Mouse (Mus musculus) embryonic facial prominence, embryonic 14.5 days (tissue): ENCODE results near the gene Tmem126a. TPM values are rescaled to one million over a fixed set of nuclear protein-coding genes. Genes with fewer than 3 reads are reported as not detected.

ENCODE experiments used
- ATAC-seq: fragments of 200-750 bp; cut with Nextera tagmentation; 2 replicates; pipeline ENCODE4 v1.8.0; 2017; ENCODE audit warnings: low read depth, moderate number of reproducible peaks, moderate TSS enrichment
- DNase-seq: peaks from one replicate; pipeline ENCODE4 v3.0.0-alpha.2; 2015; ENCODE audit warnings: low spot score
- H3K27ac ChIP-seq: fragments of 300-500 bp; sonication (generic); replicated peaks from 2 replicates; pipeline ENCODE4 v1.5.1; 2014; ENCODE audit warnings: low read depth, mild to moderate bottlenecking, low read length, moderate library complexity
- H3K27me3 ChIP-seq: fragments of 300-500 bp; sonication (generic); replicated peaks from 2 replicates; pipeline ENCODE4 v1.6.1; 2014; ENCODE audit warnings: low read length; ENCODE audit not compliant: control insufficient read depth, insufficient read depth
- H3K36me3 ChIP-seq: fragments of 300-500 bp; sonication (generic); 2 replicates; pipeline ENCODE4 v1.6.1; 2014; ENCODE audit warnings: low read length, mixed read lengths; ENCODE audit not compliant: control insufficient read depth, insufficient read depth
- H3K4me1 ChIP-seq: fragments of 300-500 bp; sonication (generic); 2 replicates; pipeline ENCODE4 v1.6.1; 2014; ENCODE audit warnings: antibody characterized with exemption, low read length; ENCODE audit not compliant: control insufficient read depth, insufficient read depth
- H3K4me2 ChIP-seq: fragments of 300-500 bp; sonication (generic); 2 replicates; pipeline ENCODE4 v1.6.1; 2014; ENCODE audit warnings: low read depth, mild to moderate bottlenecking, low read length, moderate library complexity, mixed read lengths
- H3K4me3 ChIP-seq: fragments of 300-500 bp; sonication (generic); 2 replicates; pipeline ENCODE4 v1.5.1; 2014; ENCODE audit warnings: low read depth, mild to moderate bottlenecking, low read length
- H3K9ac ChIP-seq: fragments of 300-500 bp; sonication (generic); 2 replicates; pipeline ENCODE4 v1.6.1; 2014; ENCODE audit warnings: low read depth, mild to moderate bottlenecking, low read length, moderate library complexity, mixed read lengths
- H3K9me3 ChIP-seq: fragments of 300-500 bp; sonication (generic); 2 replicates; pipeline ENCODE4 v1.6.1; 2016; ENCODE audit warnings: low read length; ENCODE audit not compliant: control insufficient read depth
- WGBS: fragments of 180-500 bp; shearing (Covaris S2); extraction: QIAGEN DNeasy Blood & Tissue Kit; methylation state at CpG from one replicate; pipeline ENCODE4 v1.1.7; 2014; 5-methylcytosine and 5-hydroxymethylcytosine counted together
- polyA plus RNA-seq: library from polyadenylated mRNA; unstranded; fragments of >200 nt; fragmentation: Nextera tagmentation; extraction: Ambion mirVana; gene quantifications from 2 replicates; pipeline ENCODE4 v1.2.1, GENCODE M21; 2014

Gene Tmem126a
- polyA plus RNA-seq: 94.1 and 97.9 TPM in 2 replicates

- DNase-seq (peak; percentile 95), ATAC-seq (peak; percentile 96)
- peaks cover 19% of the 10 kb centered on the region for H3K36me3 ChIP-seq
- H3K9ac ChIP-seq: peak within 1 kb of the TSS; percentile 84
- H3K27ac ChIP-seq: peak within 1 kb of the TSS; percentile 91
- peak within 1 kb of the TSS; percentile 79 for H3K4me3 ChIP-seq
- H3K9me3 ChIP-seq: no peaks in the 10 kb centered on the region
- WGBS: under 1% methylated on average over 36 of the region's 41 CpGs
- no peaks in the 10 kb centered on the region for H3K4me1 ChIP-seq
- H3K27me3 ChIP-seq: no peaks in the 10 kb centered on the region
- peak within 1 kb of the TSS; percentile 61 for H3K4me2 ChIP-seq
Measured at GRCm38 (mm10) chr7:90456845-90457468, at the start of gene Tmem126a. Tmem126a (minus strand) TSS chr7:90457229.

DNA sequence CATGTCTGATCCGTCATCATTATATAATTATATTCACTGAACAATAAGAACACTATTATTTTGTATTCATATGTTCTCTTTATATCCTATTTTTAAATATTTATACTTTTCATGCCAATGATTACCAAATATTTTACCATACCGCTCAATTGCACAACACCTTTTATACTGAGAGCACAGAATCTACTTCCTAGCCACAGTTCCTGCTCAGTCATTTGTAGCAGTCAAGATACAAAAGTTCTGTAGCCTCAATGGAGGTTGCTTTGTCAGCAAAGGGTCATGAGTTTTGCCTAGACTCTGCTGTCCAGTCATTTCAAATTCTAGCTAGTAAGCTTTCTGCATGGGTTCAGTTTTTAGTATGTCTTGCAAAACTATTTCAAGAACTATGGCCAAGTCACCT lies 25.6 kb upstream of the Tmem126a start:
- DNase-seq: no peak
- 89% methylated on average over 2 of the region's 2 CpGs for WGBS

GRCm38 (mm10) chr7:90476313-90477245 lies 19.6 kb upstream of the Tmem126a start, which contains the start of gene Dlg2:
Dlg2 (plus strand) TSS chr7:90476672.
- H3K27ac ChIP-seq: peak within 1 kb of the TSS; percentile 52; the same call in 1 of the 2 replicates
- H3K4me2 ChIP-seq: peak within 1 kb of the TSS; percentile 91
- no peaks in the 10 kb centered on the region for H3K36me3 ChIP-seq
- no peaks in the 10 kb centered on the region for H3K9me3 ChIP-seq
- ATAC-seq: no peak; the same call in 1 of the 2 replicates
- peak within 1 kb of the TSS; percentile 64 for H3K4me3 ChIP-seq
- WGBS: under 1% methylated on average over 28 of the region's 32 CpGs
- H3K9ac ChIP-seq: peak within 1 kb of the TSS; percentile 69
- peaks cover 9% of the 10 kb centered on the region for H3K4me1 ChIP-seq
- H3K27me3 ChIP-seq: peaks cover 7% of the 10 kb centered on the region; the same call in 1 of the 2 replicates
- DNase-seq: peak; percentile 14

More for the DNA sequence above, 25.6 kb upstream of the Tmem126a start:
- no peaks in the 10 kb centered on the region for H3K9me3 ChIP-seq
- H3K4me2 ChIP-seq: no peak overlapping the region
- H3K27ac ChIP-seq: no peak overlapping the region
- H3K36me3 ChIP-seq: no peaks in the 10 kb centered on the region
- no peak for ATAC-seq
- no peak overlapping the region for H3K4me3 ChIP-seq
- 0 out of 2 replicates have a peak, but pooled peaks cover 2% of the 10 kb centered on the region for H3K27me3 ChIP-seq
- no peak overlapping the region for H3K9ac ChIP-seq
- no peaks in the 10 kb centered on the region for H3K4me1 ChIP-seq

- ATAC-seq: peak; percentile 100
- H3K4me2 ChIP-seq: peak within 1 kb of the TSS; percentile 91
- peak within 1 kb of the TSS; percentile 69 for H3K9ac ChIP-seq
- H3K27me3 ChIP-seq: peaks cover 7% of the 10 kb centered on the region; the same call in 1 of the 2 replicates
- H3K36me3 ChIP-seq: no peaks in the 10 kb centered on the region
- under 1% methylated on average over 28 of the region's 36 CpGs for WGBS
- no peaks in the 10 kb centered on the region for H3K9me3 ChIP-seq
- H3K27ac ChIP-seq: peak within 1 kb of the TSS; percentile 52; the same call in 1 of the 2 replicates
- peak within 1 kb of the TSS; percentile 64 for H3K4me3 ChIP-seq
- peak; percentile 99 for DNase-seq
- H3K4me1 ChIP-seq: peaks cover 9% of the 10 kb centered on the region
Measured at GRCm38 (mm10) chr7:90475793-90476312, 18.8 kb upstream of the Tmem126a start, which contains the start of gene Tmem126b. Tmem126b (minus strand) TSS chr7:90476001.

DNA sequence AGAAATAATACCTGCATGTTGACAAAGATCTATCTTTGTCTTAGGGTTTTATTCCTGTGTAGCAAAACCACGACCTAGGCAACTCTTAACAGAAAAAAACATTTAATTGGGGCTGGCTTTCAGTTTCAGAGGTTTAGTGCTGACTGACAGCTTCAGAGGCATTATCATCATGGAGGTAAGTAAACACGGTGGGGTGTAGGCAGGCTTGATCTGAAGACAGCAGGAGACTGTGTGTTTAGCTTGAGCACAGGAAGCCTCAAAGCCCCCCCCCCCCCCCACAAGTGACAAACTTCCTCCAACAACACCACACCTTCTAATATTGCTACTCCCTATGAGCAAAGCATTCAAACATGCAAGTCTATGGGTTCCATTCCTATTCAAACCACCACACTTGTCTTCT lies 16.5 kb upstream of the Tmem126a start:
- ATAC-seq: no peak
- Histone ChIP-seq H3K4me2 (no peak overlapping the region), H3K27ac (no peak overlapping the region), H3K36me3 (peaks cover 19% of the 10 kb centered on the region), H3K9ac (no peak overlapping the region), H3K4me3 (no peak overlapping the region), H3K4me1 (peaks cover 9% of the 10 kb centered on the region), H3K9me3 (no peaks in the 10 kb centered on the region), H3K27me3 (peaks cover 7% of the 10 kb centered on the region; the same call in 1 of the 2 replicates)
- WGBS: 61% methylated on average over 2 of the region's 2 CpGs
- no peak for DNase-seq

- 95% methylated on average over 5 of the region's 5 CpGs for WGBS
- H3K36me3 ChIP-seq: no peaks in the 10 kb centered on the region
- H3K4me3 ChIP-seq: no peak overlapping the region
- H3K27me3 ChIP-seq: no peaks in the 10 kb centered on the region
- no peaks in the 10 kb centered on the region for H3K4me1 ChIP-seq
- H3K4me2 ChIP-seq: no peak overlapping the region
- no peak overlapping the region for H3K27ac ChIP-seq
- H3K9me3 ChIP-seq: no peaks in the 10 kb centered on the region
- H3K9ac ChIP-seq: no peak overlapping the region
- DNase-seq: no peak
- ATAC-seq: no peak
Measured at GRCm38 (mm10) chr7:90461441-90461840, 4.4 kb upstream of the Tmem126a start.

- H3K36me3 ChIP-seq: no peaks in the 10 kb centered on the region
- H3K9ac ChIP-seq: no peak overlapping the region
- no peak overlapping the region for H3K4me2 ChIP-seq
- no peak overlapping the region for H3K4me3 ChIP-seq
- no peaks in the 10 kb centered on the region for H3K27me3 ChIP-seq
- no peak for ATAC-seq
- 19% methylated on average over 10 of the region's 14 CpGs for WGBS
- no peaks in the 10 kb centered on the region for H3K4me1 ChIP-seq
- no peak overlapping the region for H3K27ac ChIP-seq
- no peak for DNase-seq
- no peaks in the 10 kb centered on the region for H3K9me3 ChIP-seq
Measured at GRCm38 (mm10) chr7:90460930-90461329, 3.9 kb upstream of the Tmem126a start.

- no peak overlapping the region for H3K4me2 ChIP-seq
- 47% methylated on average over 10 of the region's 10 CpGs for WGBS
- H3K9me3 ChIP-seq: no peaks in the 10 kb centered on the region
- no peak for ATAC-seq
- no peak overlapping the region for H3K4me3 ChIP-seq
- no peaks in the 10 kb centered on the region for H3K4me1 ChIP-seq
- no peak overlapping the region for H3K27ac ChIP-seq
- H3K27me3 ChIP-seq: no peaks in the 10 kb centered on the region
- peak; percentile 43 for DNase-seq
- H3K9ac ChIP-seq: no peak overlapping the region
- no peaks in the 10 kb centered on the region for H3K36me3 ChIP-seq
Measured at GRCm38 (mm10) chr7:90460330-90460729, 3.3 kb upstream of the Tmem126a start.
